Mouse (Mus musculus) liver, embryonic 13.5 days (tissue): ENCODE data around the gene Mup6. TPM values are rescaled to one million over a fixed set of nuclear protein-coding genes. Genes with fewer than 3 reads are reported as not detected.
"Not testable (repeated sequence)": the region's sequence is repeated elsewhere in the genome, so short reads cannot be mapped to it uniquely, and the experiment has no call there.

Experiments used
- ATAC-seq: fragments of 200-750 bp; cut with Nextera tagmentation; 2 replicates; pipeline ENCODE4 v1.8.0; 2017; ENCODE audit warnings: low read depth, mild to moderate bottlenecking, moderate number of reproducible peaks, moderate library complexity
- DNase-seq: peaks from one replicate; pipeline ENCODE4 v3.0.0; 2022
- H3K27ac ChIP-seq: fragments of 300-500 bp; sonication (generic); 2 replicates; pipeline ENCODE4 v1.5.1; 2015; ENCODE audit warnings: moderate library complexity, mild to moderate bottlenecking, inconsistent platforms
- H3K27me3 ChIP-seq: fragments of 300-500 bp; sonication (generic); 2 replicates; pipeline ENCODE4 v1.6.1; 2015; ENCODE audit warnings: mild to moderate bottlenecking, inconsistent platforms
- H3K36me3 ChIP-seq: fragments of 300-500 bp; sonication (generic); 2 replicates; pipeline ENCODE4 v1.6.1; 2015; ENCODE audit warnings: mild to moderate bottlenecking, inconsistent platforms
- H3K4me1 ChIP-seq: fragments of 300-500 bp; sonication (generic); replicated peaks from 2 replicates; pipeline ENCODE4 v1.6.1; 2015; ENCODE audit warnings: inconsistent platforms
- H3K4me2 ChIP-seq: fragments of 300-500 bp; sonication (generic); 2 replicates; pipeline ENCODE4 v1.6.1; 2015; ENCODE audit warnings: inconsistent platforms, mild to moderate bottlenecking, moderate library complexity
- H3K4me3 ChIP-seq: fragments of 300-500 bp; sonication (generic); replicated peaks from 2 replicates; pipeline ENCODE4 v1.5.1; 2015; ENCODE audit warnings: mild to moderate bottlenecking, inconsistent platforms
- H3K9ac ChIP-seq: fragments of 300-500 bp; sonication (generic); 2 replicates; pipeline ENCODE4 v1.6.1; 2015; ENCODE audit warnings: mild to moderate bottlenecking, inconsistent platforms
- H3K9me3 ChIP-seq: fragments of 300-500 bp; sonication (generic); replicated peaks from 2 replicates; pipeline ENCODE4 v1.6.1; 2016; ENCODE audit warnings: inconsistent platforms
- WGBS: fragments of 180-500 bp; shearing (Covaris S2); methylation state at CpG from one replicate; pipeline ENCODE4 v1.1.7; 2015; ENCODE audit not compliant: insufficient replicate concordance; 5-methylcytosine and 5-hydroxymethylcytosine counted together
- polyA plus RNA-seq: library from polyadenylated mRNA; unstranded; fragments of >200 nt; fragmentation: Nextera tagmentation; extraction: Ambion mirVana; gene quantifications from 2 replicates; pipeline ENCODE4 v1.2.1, GENCODE M21; 2015

Gene Mup6
- polyA plus RNA-seq, 1 experiment from 2014 or later, result not detected

GRCm38 (mm10) chr4:60029334-60030111 is 65.4 kb downstream of the Mup6 start:
- not testable (repeated sequence) for H3K27ac ChIP-seq, DNase-seq, ATAC-seq, H3K4me2 ChIP-seq, H3K9me3 ChIP-seq, H3K4me3 ChIP-seq, H3K27me3 ChIP-seq, H3K36me3 ChIP-seq, H3K4me1 ChIP-seq, H3K9ac ChIP-seq
- 64% methylated on average over 13 of the region's 13 CpGs for WGBS

Other genes with a start within 250 kb of the Mup6 start
- gene Inip, start 162.7 kb upstream of the Mup6 start, polyA plus RNA-seq, result 24.7 and 30.0 TPM in 2 replicates
- 3.4 and 4.5 TPM in 2 replicates for gene Snx30, start 158.5 kb upstream of the Mup6 start, polyA plus RNA-seq
- gene Slc46a2, start 49.2 kb upstream of the Mup6 start, polyA plus RNA-seq, result not detected in 2 replicates
- gene Mup4, start 3.6 kb upstream of the Mup6 start, polyA plus RNA-seq, result not detected in 2 replicates
- not detected in 2 replicates for gene Mup7, start 106.2 kb downstream of the Mup6 start, polyA plus RNA-seq
- not detected in 2 replicates for gene Mup2, start 190.0 kb downstream of the Mup6 start, polyA plus RNA-seq